Mouse (Mus musculus) hindbrain, embryonic 12.5 days (tissue): ENCODE measurements at regions not wholly inside any gene's neighbourhood (a gene's known extent, or its start where the extent isn't known, plus 50 kb on each side); places are given as distances from the start of the nearest gene placed in this dataset.

Source experiments
- ATAC-seq: fragments of 200-750 bp; cut with Nextera tagmentation; 2 replicates; pipeline ENCODE4 v1.8.0; 2017; ENCODE audit warnings: moderate TSS enrichment; ENCODE audit not compliant: low FRiP score
- H3K27ac ChIP-seq: fragments of 300-500 bp; sonication (generic); 2 replicates; pipeline ENCODE4 v1.5.1; 2016; ENCODE audit warnings: mild to moderate bottlenecking
- H3K27me3 ChIP-seq: fragments of 300-500 bp; sonication (generic); 2 replicates; pipeline ENCODE4 v1.6.1; 2016; ENCODE audit warnings: mild to moderate bottlenecking
- H3K36me3 ChIP-seq: fragments of 300-500 bp; sonication (generic); 2 replicates; pipeline ENCODE4 v1.6.1; 2016; ENCODE audit warnings: mild to moderate bottlenecking
- H3K4me1 ChIP-seq: fragments of 300-500 bp; sonication (generic); 2 replicates; pipeline ENCODE4 v1.6.1; 2016
- H3K4me2 ChIP-seq: fragments of 300-500 bp; sonication (generic); replicated peaks from 2 replicates; pipeline ENCODE4 v1.6.1; 2016; ENCODE audit warnings: mild to moderate bottlenecking
- H3K4me3 ChIP-seq: fragments of 300-500 bp; sonication (generic); 2 replicates; pipeline ENCODE4 v1.5.1; 2016; ENCODE audit warnings: mild to moderate bottlenecking
- H3K9ac ChIP-seq: fragments of 300-500 bp; sonication (generic); 2 replicates; pipeline ENCODE4 v1.6.1; 2016; ENCODE audit warnings: mild to moderate bottlenecking, moderate library complexity
- H3K9me3 ChIP-seq: fragments of 300-500 bp; sonication (generic); replicated peaks from 2 replicates; pipeline ENCODE4 v1.6.1; 2016; ENCODE audit warnings: mild to moderate bottlenecking
- WGBS: fragments of 180-500 bp; shearing (Covaris S2); methylation state at CpG from one replicate; pipeline ENCODE4 v1.1.7; 2016; 5-methylcytosine and 5-hydroxymethylcytosine counted together

- no peak for ATAC-seq
- H3K27me3 ChIP-seq, result 0 out of 2 replicates have a peak, but pooled peaks cover 3% of the 10 kb centered on the region
- H3K27ac ChIP-seq, result no peak overlapping the region
- peaks cover 8% of the 10 kb centered on the region; the same call in 1 of the 2 replicates for H3K4me1 ChIP-seq
- no peak overlapping the region for H3K9ac ChIP-seq
- no peaks in the 10 kb centered on the region for H3K9me3 ChIP-seq
- no peak overlapping the region for H3K4me3 ChIP-seq
- H3K4me2 ChIP-seq, result no peak overlapping the region
- no peaks in the 10 kb centered on the region for H3K36me3 ChIP-seq
- WGBS, result 90% methylated on average over 3 of the region's 3 CpGs
These were observed 181.5 kb downstream of the Arrdc4 start for GRCm38 (mm10) chr7:68567452-68568126.

GRCm38 (mm10) chr7:68559440-68560343, 189.3 kb downstream of the Arrdc4 start:
- 76% methylated on average over 15 of the region's 15 CpGs for WGBS
- no peak for ATAC-seq

DNA sequence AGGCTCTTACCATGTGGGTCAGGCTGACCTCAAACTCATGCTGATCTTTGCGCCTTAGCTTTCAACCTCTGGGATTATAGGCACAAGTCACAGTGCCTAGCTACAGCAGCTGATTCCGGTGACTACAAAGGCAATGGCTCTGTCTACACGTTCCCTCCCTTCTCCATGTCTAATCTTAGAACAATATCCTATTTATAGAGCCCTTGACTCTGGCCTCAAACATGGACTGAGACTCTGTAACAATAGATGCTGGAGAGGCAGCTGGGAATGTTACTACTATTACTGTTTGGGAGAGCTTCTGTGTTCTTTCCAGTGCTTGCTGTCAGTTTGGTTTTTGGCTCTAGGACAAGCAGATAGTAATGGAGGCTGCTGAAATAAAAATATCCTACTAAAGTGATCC, 198.7 kb downstream of the Arrdc4 start:
- 44% methylated on average over 3 of the region's 3 CpGs for WGBS
- H3K4me2 ChIP-seq, result no peak overlapping the region
- no peak overlapping the region for H3K9ac ChIP-seq
- no peak overlapping the region for H3K27ac ChIP-seq
- H3K27me3 ChIP-seq, result no peaks in the 10 kb centered on the region
- H3K4me3 ChIP-seq, result no peak overlapping the region
- no peaks in the 10 kb centered on the region for H3K9me3 ChIP-seq
- H3K36me3 ChIP-seq, result no peaks in the 10 kb centered on the region
- H3K4me1 ChIP-seq, result no peaks in the 10 kb centered on the region
- ATAC-seq, result no peak

More at GRCm38 (mm10) chr7:68559440-68560343, 189.3 kb downstream of the Arrdc4 start:
- no peaks in the 10 kb centered on the region for H3K9me3 ChIP-seq
- H3K4me3 ChIP-seq, result no peak overlapping the region
- no peak overlapping the region for H3K27ac ChIP-seq
- no peaks in the 10 kb centered on the region for H3K36me3 ChIP-seq
- H3K27me3 ChIP-seq, result no peaks in the 10 kb centered on the region
- H3K4me1 ChIP-seq, result 0 out of 2 replicates have a peak, but pooled peaks cover 4% of the 10 kb centered on the region
- H3K4me2 ChIP-seq, result no peak overlapping the region
- H3K9ac ChIP-seq, result no peak overlapping the region

DNA sequence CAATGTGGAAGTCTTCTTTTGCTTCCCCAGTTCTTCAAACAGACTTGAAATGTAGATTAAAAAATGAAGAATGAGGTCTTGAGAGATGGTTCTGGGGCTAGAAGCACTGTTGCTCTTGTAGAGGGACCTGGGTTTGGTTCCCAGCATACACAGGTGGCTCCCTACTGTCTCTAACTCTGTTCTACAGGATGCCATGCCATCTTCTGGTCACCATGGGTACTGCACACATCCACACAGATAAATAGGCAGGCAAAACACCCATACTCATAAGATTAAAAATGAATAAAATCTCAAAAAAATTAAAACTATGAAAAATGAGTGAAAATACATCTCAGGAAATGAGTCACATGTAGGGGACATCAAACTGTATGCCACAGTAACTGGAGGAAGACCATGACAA, 200.9 kb downstream of the Arrdc4 start:
- no peak overlapping the region for H3K4me2 ChIP-seq
- no peaks in the 10 kb centered on the region for H3K4me1 ChIP-seq
- H3K4me3 ChIP-seq, result no peak overlapping the region
- H3K9me3 ChIP-seq, result no peaks in the 10 kb centered on the region
- H3K27me3 ChIP-seq, result no peaks in the 10 kb centered on the region
- no peak for ATAC-seq
- no peak overlapping the region for H3K27ac ChIP-seq
- H3K36me3 ChIP-seq, result no peaks in the 10 kb centered on the region
- H3K9ac ChIP-seq, result no peak overlapping the region

- 68% methylated on average over 11 of the region's 11 CpGs for WGBS
- Histone ChIP-seq H3K4me3 (no peak overlapping the region), H3K27ac (no peak overlapping the region), H3K9ac (no peak overlapping the region), H3K9me3 (no peaks in the 10 kb centered on the region), H3K4me1 (no peaks in the 10 kb centered on the region), H3K4me2 (no peak overlapping the region), H3K36me3 (no peaks in the 10 kb centered on the region), H3K27me3 (no peaks in the 10 kb centered on the region)
- no peak for ATAC-seq
These were observed 204.9 kb downstream of the Arrdc4 start for GRCm38 (mm10) chr7:68544136-68544535.

GRCm38 (mm10) chr7:68509096-68509495, 235.5 kb downstream of the Fam169b start:
- Histone ChIP-seq H3K4me2 (no peak overlapping the region), H3K4me1 (no peaks in the 10 kb centered on the region), H3K9ac (no peak overlapping the region), H3K27ac (no peak overlapping the region), H3K9me3 (no peaks in the 10 kb centered on the region), H3K36me3 (no peaks in the 10 kb centered on the region), H3K27me3 (no peaks in the 10 kb centered on the region), H3K4me3 (no peak overlapping the region)
- no peak for ATAC-seq
- 93% methylated on average over 6 of the region's 6 CpGs for WGBS

DNA sequence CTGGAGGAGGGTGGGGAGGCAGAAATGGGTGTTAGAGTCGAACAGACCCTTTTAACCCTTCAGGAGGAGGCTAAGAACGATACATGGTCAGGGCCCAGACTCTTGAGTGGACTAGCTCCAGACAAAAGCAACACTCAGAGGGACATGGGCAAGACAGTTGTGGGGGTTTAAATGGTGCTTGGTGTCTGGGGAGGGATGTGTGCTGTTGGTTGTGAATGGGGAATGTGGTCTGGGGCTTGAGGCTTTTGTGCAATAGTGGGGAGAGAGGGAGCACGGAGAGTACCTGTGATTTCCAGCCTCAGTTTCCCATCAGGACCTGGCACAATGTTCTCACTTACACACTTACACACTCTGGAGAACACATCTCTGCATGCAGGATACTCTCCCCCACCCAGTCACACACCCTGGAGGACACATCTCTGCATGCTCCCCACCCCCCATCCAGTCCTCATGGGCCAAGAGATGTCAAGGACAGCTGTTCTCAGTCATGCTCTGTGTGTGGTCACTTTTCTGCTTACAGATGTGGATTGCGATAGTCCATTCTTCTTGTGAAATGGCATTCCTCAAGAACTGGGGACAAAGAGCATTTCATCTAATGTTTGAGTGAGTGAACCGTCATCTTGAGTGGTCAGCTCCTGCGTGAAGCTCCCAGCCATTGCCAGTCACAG, 217.6 kb downstream of the Fam169b start:
- Histone ChIP-seq H3K9ac (no peak overlapping the region), H3K4me3 (no peak overlapping the region), H3K4me2 (no peak overlapping the region), H3K4me1 (no peaks in the 10 kb centered on the region), H3K9me3 (no peaks in the 10 kb centered on the region), H3K27me3 (no peaks in the 10 kb centered on the region), H3K36me3 (no peaks in the 10 kb centered on the region), H3K27ac (no peak overlapping the region)
- no peak for ATAC-seq
- WGBS, result 81% methylated on average over 6 of the region's 6 CpGs

DNA sequence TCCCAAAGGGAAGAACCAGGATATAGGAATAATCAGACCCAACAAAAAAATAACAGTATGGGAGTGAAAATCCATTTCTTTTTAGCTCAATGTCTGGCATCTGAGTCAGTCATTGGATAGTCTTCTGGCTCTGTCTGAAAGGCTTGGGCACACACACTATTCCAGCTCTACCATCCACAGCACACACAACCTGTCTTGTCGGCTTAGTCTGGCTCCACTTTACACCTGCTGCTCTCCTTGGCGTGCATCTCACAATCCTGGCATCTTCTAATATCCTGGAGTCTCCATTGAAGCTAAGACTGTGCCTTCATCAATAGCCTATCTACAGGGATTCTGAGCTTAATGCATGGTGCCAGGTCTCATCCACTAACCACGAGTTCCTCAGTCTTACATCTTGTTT, 213.0 kb downstream of the Fam169b start:
- no peaks in the 10 kb centered on the region for H3K36me3 ChIP-seq
- H3K4me2 ChIP-seq, result no peak overlapping the region
- no peak overlapping the region for H3K4me3 ChIP-seq
- no peak overlapping the region for H3K27ac ChIP-seq
- ATAC-seq, result no peak
- WGBS, result 88% methylated on average over 3 of the region's 3 CpGs
- no peak overlapping the region for H3K9ac ChIP-seq
- H3K9me3 ChIP-seq, result no peaks in the 10 kb centered on the region
- no peaks in the 10 kb centered on the region for H3K27me3 ChIP-seq
- H3K4me1 ChIP-seq, result no peaks in the 10 kb centered on the region

GRCm38 (mm10) chr7:68482553-68482952, 208.9 kb downstream of the Fam169b start:
- Histone ChIP-seq H3K4me1 (peaks cover 2% of the 10 kb centered on the region; the same call in 1 of the 2 replicates), H3K9ac (no peak overlapping the region), H3K36me3 (no peaks in the 10 kb centered on the region), H3K27ac (no peak overlapping the region), H3K4me2 (no peak overlapping the region), H3K4me3 (no peak overlapping the region), H3K27me3 (peaks cover 13% of the 10 kb centered on the region), H3K9me3 (no peaks in the 10 kb centered on the region)
- 64% methylated on average over 10 of the region's 10 CpGs for WGBS
- no peak for ATAC-seq

GRCm38 (mm10) chr7:68480770-68481169, 207.1 kb downstream of the Fam169b start:
- peaks cover 2% of the 10 kb centered on the region; the same call in 1 of the 2 replicates for H3K4me1 ChIP-seq
- H3K4me2 ChIP-seq, result no peak overlapping the region
- H3K27ac ChIP-seq, result no peak overlapping the region
- no peaks in the 10 kb centered on the region for H3K9me3 ChIP-seq
- H3K4me3 ChIP-seq, result no peak overlapping the region
- WGBS, result 28% methylated on average over 7 of the region's 7 CpGs
- no peak overlapping the region for H3K9ac ChIP-seq
- ATAC-seq, result no peak
- H3K36me3 ChIP-seq, result no peaks in the 10 kb centered on the region
- peaks cover 13% of the 10 kb centered on the region for H3K27me3 ChIP-seq

- peaks cover 2% of the 10 kb centered on the region; the same call in 1 of the 2 replicates for H3K4me1 ChIP-seq
- H3K9me3 ChIP-seq, result no peaks in the 10 kb centered on the region
- H3K4me2 ChIP-seq, result no peak overlapping the region
- H3K27me3 ChIP-seq, result peaks cover 13% of the 10 kb centered on the region
- H3K27ac ChIP-seq, result no peak overlapping the region
- 34% methylated on average over 3 of the region's 3 CpGs for WGBS
- no peak overlapping the region for H3K9ac ChIP-seq
- ATAC-seq, result no peak
- no peak overlapping the region for H3K4me3 ChIP-seq
- no peaks in the 10 kb centered on the region for H3K36me3 ChIP-seq
These were observed 206.7 kb downstream of the Fam169b start for GRCm38 (mm10) chr7:68480336-68480735.

GRCm38 (mm10) chr7:68478044-68478443, 204.4 kb downstream of the Fam169b start:
- no peaks in the 10 kb centered on the region for H3K9me3 ChIP-seq
- no peak overlapping the region for H3K4me2 ChIP-seq
- H3K27me3 ChIP-seq, result peaks cover 13% of the 10 kb centered on the region
- H3K9ac ChIP-seq, result no peak overlapping the region
- H3K4me1 ChIP-seq, result peaks cover 2% of the 10 kb centered on the region; the same call in 1 of the 2 replicates
- 64% methylated on average over 3 of the region's 3 CpGs for WGBS
- H3K4me3 ChIP-seq, result no peak overlapping the region
- H3K36me3 ChIP-seq, result no peaks in the 10 kb centered on the region
- no peak overlapping the region for H3K27ac ChIP-seq
- ATAC-seq, result no peak
